In genomic region chr17:36948286-36948685, GRCm38 (mm10) we compare ENCODE assay signal across 23 mouse cellular contexts. TPM values are rescaled to one million over a fixed set of nuclear protein-coding genes. Genes with fewer than 3 reads are reported as not detected.
"Had no signal": no experiment of that assay in that cellular context is flagged by ENCODE, and none has a peak within 500 bp of the region (broad histone marks: within the 10 kb centered on the region; RNA-seq: fewer than 3 reads in every experiment).

No protein-coding gene starts in this region.

- H3K9me3 ChIP-seq: liver, embryonic 13.5 days; megakaryocyte, embryonic 14.5 days; midbrain, embryonic 10.5 days had no signal

- H3K27ac ChIP-seq: kidney, postnatal 0 days; liver, embryonic 13.5 days; midbrain, embryonic 10.5 days; stomach, postnatal 0 days had no signal

- H3K4me3 ChIP-seq: liver, embryonic 13.5 days had no signal

- H3K9ac ChIP-seq: liver, embryonic 13.5 days; lung, embryonic 14.5 days had no signal

- DNase-seq: kidney, adult 18-20 months; kidney, adult 9 months; kidney, postnatal 36 days; layer of hippocampus, postnatal 36 days; liver, embryonic 13.5 days; lung, postnatal 36 days; midbrain, embryonic 14.5 days; right cerebral cortex, adult 18-20 months; right cerebral cortex, postnatal 14 days; right cerebral cortex, postnatal 4 days; thymus, adult 18-20 months; thymus, postnatal 36 days had no signal

- ATAC-seq: lung, postnatal 0 days had no signal

RNA-seq across cellular contexts. Expression of gene Rnf39, which starts 5.6 kb away (rescaled TPM):
- polyA plus RNA-seq: liver, embryonic 13.5 days had no signal

RNA-seq across cellular contexts. Expression of gene 2410137M14Rik, which starts 32.8 kb away (rescaled TPM):
- polyA plus RNA-seq: kidney, postnatal 0 days; limb, embryonic 11.5 days; liver, adult 2 months; liver, embryonic 13.5 days; liver, embryonic 16.5 days; lung, embryonic 14.5 days; midbrain, embryonic 10.5 days; neural tube, embryonic 11.5 days; stomach, embryonic 14.5 days; stomach, postnatal 0 days had no signal
